Mouse (Mus musculus): Measurements from ENCODE around the gene Defb15.

- no peak for TF ChIP-seq E2F4 (IDR thresholded peaks at IDR 0.05; ENCODE audit: borderline replicate concordance, low read depth, low read length)
- TF ChIP-seq MYC (IDR thresholded peaks at IDR 0.05; ENCODE audit: low read depth, low read length), result no peak
- no peak for TF ChIP-seq TAL1 (IDR thresholded peaks at IDR 0.05; ENCODE audit: low read length)
- TF ChIP-seq CTCF (IDR thresholded peaks at IDR 0.05 in 2 of 3, conservative IDR thresholded peaks at IDR 0.05 in 1 of 3; ENCODE audit: control insufficient read depth in 1 of 3, insufficient read depth in 1 of 3, low read depth in 2 of 3, low read length in 3 of 3, poor library complexity in 1 of 3, severe bottlenecking in 1 of 3), result no peak
- no peak for TF ChIP-seq ZNF384 (IDR thresholded peaks at IDR 0.05; ENCODE audit: low read depth, low read length)
- no peak for TF ChIP-seq POLR2A (IDR thresholded peaks at IDR 0.05; ENCODE audit: control insufficient read depth in 1 of 2, insufficient read depth in 1 of 2, low read depth in 1 of 2, low read length in 2 of 2, poor library complexity in 1 of 2)
- TF ChIP-seq JUND (IDR thresholded peaks at IDR 0.05; ENCODE audit: low read depth, low read length), result no peak
- no peak for TF ChIP-seq CHD1 (IDR thresholded peaks at IDR 0.05; ENCODE audit: low read depth, low read length)
- TF ChIP-seq NELFE (IDR thresholded peaks at IDR 0.05; ENCODE audit: low read depth, low read length), result no peak
Observed at GRCm38 (mm10) chr8:21946462-21946861, 14.0 kb upstream of the Defb15 start, which contains the start of gene Defb13.
